ENCODE assay signal across 27 mouse cellular contexts in the genomic region with DNA sequence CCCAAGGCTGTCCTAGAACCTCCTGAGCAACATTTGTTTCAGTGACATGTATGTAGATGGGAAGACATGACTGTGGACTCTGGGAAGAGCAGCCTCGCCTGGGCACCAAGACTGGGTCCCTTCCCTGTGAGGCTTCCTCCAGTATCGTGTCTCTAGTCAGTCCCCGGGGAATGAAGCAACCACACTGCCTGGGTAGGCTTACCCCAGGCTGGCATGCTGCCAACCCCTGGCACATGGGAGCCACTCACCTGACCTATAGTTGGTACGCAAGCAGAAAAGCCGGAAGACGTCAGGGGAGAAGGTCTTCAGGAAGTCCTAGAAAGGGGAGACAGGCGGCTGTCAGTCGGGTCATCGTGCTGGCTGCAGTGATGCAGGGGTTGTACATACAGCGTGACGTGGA. TPM values are rescaled to one million over a fixed set of nuclear protein-coding genes. Genes with fewer than 3 reads are reported as not detected.
A peak's percentile ranks its signal among the peaks of the same experiment; 100 is the strongest.
DNase-seq lines count a peak whose midpoint lies in the region; ATAC-seq lines count a peak whose summit lies in the region.
"Had no signal": no experiment of that assay in that cellular context is flagged by ENCODE, and none has a peak within 500 bp of the region (broad histone marks: within the 10 kb centered on the region; RNA-seq: fewer than 3 reads in every experiment).

No protein-coding gene starts in this region.

- WGBS in forebrain, embryonic 14.5 days: 87% methylated on average over 11 of the region's 11 CpGs
- 80% methylated on average over 11 of the region's 11 CpGs for WGBS in forebrain, embryonic 15.5 days

- peak; percentile 16 for DNase-seq in forebrain, embryonic 14.5 days (ENCODE audit: low spot score)
- DNase-seq in lung, adult 18-20 months: peak; percentile 69 to 77
- peak; percentile 40 for DNase-seq in lung, postnatal 14 days
- DNase-seq in layer of hippocampus, adult 11-12 months (ENCODE audit: low spot score): no peak
- no peak for DNase-seq in spleen, postnatal 10 days (ENCODE audit: low spot score in 2 of 2)
- DNase-seq in adrenal gland, postnatal 4 days (ENCODE audit: low spot score in 2 of 2): no peak
- DNase-seq: adrenal gland, adult 2 months; cerebellum, adult 2 months; gastrocnemius, postnatal 10 days; kidney, postnatal 4 days; layer of hippocampus, adult 9-11 months; liver, embryonic 13.5 days; right cerebral cortex, adult 18-20 months; right cerebral cortex, postnatal 4 days; thymus, adult 18-20 months; thymus, postnatal 4 days had no signal

- H3K36me3 ChIP-seq in forebrain, embryonic 14.5 days (ENCODE audit: control insufficient read depth, insufficient read depth, low read length): peaks cover 56% of the 10 kb centered on the region
- peaks cover 25% of the 10 kb centered on the region for H3K36me3 ChIP-seq in forebrain, embryonic 15.5 days

- H3K27ac ChIP-seq in forebrain, embryonic 14.5 days (ENCODE audit: low read depth, low read length): no peak overlapping the region
- H3K27ac ChIP-seq in forebrain, embryonic 15.5 days (replicated peaks): no peak overlapping the region
- H3K27ac ChIP-seq: heart, embryonic 10.5 days; hindbrain, embryonic 15.5 days; kidney, embryonic 15.5 days; liver, embryonic 13.5 days; macrophage; midbrain, embryonic 10.5 days; neural tube, embryonic 13.5 days had no signal

- H3K9ac ChIP-seq in forebrain, embryonic 14.5 days (ENCODE audit: low read length): no peak overlapping the region
- no peak overlapping the region for H3K9ac ChIP-seq in forebrain, embryonic 15.5 days (replicated peaks)
- H3K9ac ChIP-seq: hindbrain, embryonic 15.5 days; kidney, embryonic 15.5 days; liver, embryonic 13.5 days; neural tube, embryonic 13.5 days had no signal

- H3K4me1 ChIP-seq in forebrain, embryonic 14.5 days (ENCODE audit: control insufficient read depth, insufficient read depth, low read length): no peaks in the 10 kb centered on the region
- no peaks in the 10 kb centered on the region for H3K4me1 ChIP-seq in forebrain, embryonic 15.5 days
- H3K4me1 ChIP-seq: heart, embryonic 10.5 days; hindbrain, embryonic 15.5 days; kidney, embryonic 15.5 days; neural tube, embryonic 13.5 days had no signal

- no peak overlapping the region for H3K4me2 ChIP-seq in forebrain, embryonic 14.5 days (ENCODE audit: low read length)
- H3K4me2 ChIP-seq in forebrain, embryonic 15.5 days (replicated peaks): no peak overlapping the region
- H3K4me2 ChIP-seq: hindbrain, embryonic 15.5 days; kidney, embryonic 15.5 days; liver, embryonic 13.5 days; neural tube, embryonic 13.5 days had no signal

- no peaks in the 10 kb centered on the region for H3K9me3 ChIP-seq in forebrain, embryonic 14.5 days (replicated peaks; ENCODE audit: control insufficient read depth, low read length)
- H3K9me3 ChIP-seq in forebrain, embryonic 15.5 days: no peaks in the 10 kb centered on the region
- H3K9me3 ChIP-seq: heart, embryonic 10.5 days; hindbrain, embryonic 15.5 days; kidney, embryonic 15.5 days; liver, embryonic 13.5 days; midbrain, embryonic 10.5 days; neural tube, embryonic 13.5 days had no signal

- no peak for ATAC-seq in forebrain, embryonic 14.5 days
- no peak for ATAC-seq in forebrain, embryonic 15.5 days (replicated peaks)
- ATAC-seq: CD4-positive, CD25-positive, alpha-beta regulatory T cell, adult 4 months; midbrain, embryonic 16.5 days; Patski had no signal

- no peaks in the 10 kb centered on the region for H3K27me3 ChIP-seq in forebrain, embryonic 14.5 days (replicated peaks; ENCODE audit: control insufficient read depth, insufficient read depth, low read length)
- no peaks in the 10 kb centered on the region for H3K27me3 ChIP-seq in forebrain, embryonic 15.5 days
- H3K27me3 ChIP-seq: hindbrain, embryonic 15.5 days; kidney, embryonic 15.5 days; liver, embryonic 13.5 days; neural tube, embryonic 13.5 days; Patski had no signal

- no peak overlapping the region for H3K4me3 ChIP-seq in forebrain, embryonic 14.5 days (ENCODE audit: low read depth, low read length)
- H3K4me3 ChIP-seq in forebrain, embryonic 15.5 days: no peak overlapping the region
- H3K4me3 ChIP-seq: heart, embryonic 10.5 days; hindbrain, embryonic 15.5 days; kidney, embryonic 15.5 days; liver, embryonic 13.5 days; midbrain, embryonic 10.5 days; myocyte; neural tube, embryonic 13.5 days had no signal

RNA-seq across cellular contexts. Expression of gene Naxd, which starts 21.4 kb away (rescaled TPM):
- polyA plus RNA-seq in forebrain, embryonic 14.5 days (2014; fragmentation: Nextera tagmentation; extraction: Ambion mirVana): 158 and 170 TPM in 2 replicates
- 161 and 166 TPM in 2 replicates for polyA plus RNA-seq in forebrain, embryonic 15.5 days (2015; fragmentation: Nextera tagmentation; extraction: Ambion mirVana)
- total RNA-seq in adrenal gland, postnatal 4 days (2021): 10 to 100 TPM; 74.2 to 77.2 TPM

RNA-seq across cellular contexts. Expression of gene Cars2, which starts 31.9 kb away (rescaled TPM):
- 26.0 and 30.5 TPM in 2 replicates for polyA plus RNA-seq in forebrain, embryonic 14.5 days (2014; fragmentation: Nextera tagmentation; extraction: Ambion mirVana)
- 27.9 and 30.2 TPM in 2 replicates for polyA plus RNA-seq in forebrain, embryonic 15.5 days (2015; fragmentation: Nextera tagmentation; extraction: Ambion mirVana)
- 10 to 100 TPM; 34.4 to 36.2 TPM for total RNA-seq in adrenal gland, postnatal 4 days (2021)

RNA-seq across cellular contexts. Expression of gene Ing1, which starts 36.7 kb away (rescaled TPM):
- 49.1 and 50.8 TPM in 2 replicates for polyA plus RNA-seq in forebrain, embryonic 14.5 days (2014; fragmentation: Nextera tagmentation; extraction: Ambion mirVana)
- polyA plus RNA-seq in forebrain, embryonic 15.5 days (2015; fragmentation: Nextera tagmentation; extraction: Ambion mirVana): 55.5 and 56.2 TPM in 2 replicates
- 10 to 100 TPM; 46.7 to 50.0 TPM for total RNA-seq in adrenal gland, postnatal 4 days (2021)

RNA-seq across cellular contexts. Expression of gene Rab20, which starts 40.2 kb away (rescaled TPM):
- polyA plus RNA-seq in forebrain, embryonic 14.5 days (2014; fragmentation: Nextera tagmentation; extraction: Ambion mirVana): 0.66 and 1.0 TPM in 2 replicates
- polyA plus RNA-seq in forebrain, embryonic 15.5 days (2015; fragmentation: Nextera tagmentation; extraction: Ambion mirVana): 0.91 and 1.2 TPM in 2 replicates
- total RNA-seq in adrenal gland, postnatal 4 days (2021): 10 to 100 TPM in 1 of 2 experiments, 1 to 10 TPM in 1; 8.7 to 10.9 TPM

Comparison
In these comparisons a context has a peak if more than half of its experiments do, and no peak if none do; other contexts are left out.
1. DNase-seq: peak in forebrain, embryonic 14.5 days (single experiment), lung, adult 18-20 months (2 of 2) and lung, postnatal 14 days (single experiment); none in layer of hippocampus, adult 11-12 months (single experiment), spleen, postnatal 10 days (0 of 2) and adrenal gland, postnatal 4 days (0 of 2).